Mouse (Mus musculus) thymus, adult 2 months (tissue): Measurements from ENCODE around the gene Msi2. TPM values are rescaled to one million over a fixed set of nuclear protein-coding genes. Genes with fewer than 3 reads are reported as not detected.
A peak's percentile ranks its signal among the peaks of the same experiment; 100 is the strongest.

Experiments used
- DNase-seq: peaks from one replicate; pipeline ENCODE4 v3.0.0; 2021
- H3K27ac ChIP-seq: fragments of 200-500 bp; 2 replicates; pipeline ENCODE4 v1.5.1; 2012; ENCODE audit warnings: low read length, control low read depth; ENCODE audit not compliant: control insufficient read depth, insufficient read depth
- H3K27me3 ChIP-seq: fragments of 200-500 bp; 2 replicates; pipeline ENCODE4 v1.6.1; 2012; ENCODE audit warnings: mild to moderate bottlenecking, low read length, moderate library complexity, mixed read lengths; ENCODE audit not compliant: control insufficient read depth, insufficient read depth
- H3K36me3 ChIP-seq: fragments of 200-500 bp; 2 replicates; pipeline ENCODE4 v1.6.1; 2012; ENCODE audit warnings: mild to moderate bottlenecking, low read length, moderate library complexity; ENCODE audit not compliant: control insufficient read depth, insufficient read depth
- H3K4me1 ChIP-seq: fragments of 200-500 bp; replicated peaks from 2 replicates; pipeline ENCODE4 v1.6.1; 2012; ENCODE audit warnings: low read length; ENCODE audit not compliant: control insufficient read depth, insufficient read depth
- H3K4me3 ChIP-seq: fragments of 200-500 bp; 2 replicates; pipeline ENCODE4 v1.5.1; 2012; ENCODE audit warnings: mild to moderate bottlenecking, low read length, control low read depth, moderate library complexity; ENCODE audit not compliant: control insufficient read depth, insufficient read depth
- CTCF ChIP-seq: fragments of 200-500 bp; IDR thresholded peaks from 2 replicates; pipeline ENCODE4 v1.5.1; 2012; ENCODE audit warnings: mild to moderate bottlenecking, control low read depth, low read length, moderate library complexity, borderline replicate concordance; ENCODE audit not compliant: control insufficient read depth, poor library complexity, insufficient read depth; ENCODE audit errors: extremely low read depth
- POLR2A ChIP-seq: fragments of 200-500 bp; IDR thresholded peaks from 2 replicates; pipeline ENCODE4 v1.6.1; 2012; ENCODE audit warnings: mild to moderate bottlenecking, low read length, control low read depth, moderate library complexity; ENCODE audit not compliant: control insufficient read depth, poor library complexity, insufficient read depth; ENCODE audit errors: extremely low read depth
- whole genome bisulfite sequencing: fragments of 180-500 bp; shearing (Covaris S2); methylation state at CpG from one replicate; pipeline ENCODE4 v1.1.7; 2018; 5-methylcytosine and 5-hydroxymethylcytosine counted together
- polyA plus RNA-seq: library from polyadenylated mRNA; depleted of rRNA; stranded (reverse); fragments of >200 nt; gene quantifications from 2 replicates; pipeline ENCODE4 v1.2.3, GENCODE M21; 2012

The Msi2 gene
- polyA plus RNA-seq, 1 experiment, result 51.3 TPM

- no peak overlapping the region for H3K27ac ChIP-seq
- H3K36me3 ChIP-seq, result no peaks in the 10 kb centered on the region
- DNase-seq, result no peak
- no peak overlapping the region for H3K4me3 ChIP-seq
- no peak for TF ChIP-seq POLR2A
- no peak for TF ChIP-seq CTCF
- H3K27me3 ChIP-seq, result no peaks in the 10 kb centered on the region
- WGBS, result 97% methylated on average over 17 of the region's 17 CpGs
- peaks cover 3% of the 10 kb centered on the region; the same call in 1 of the 2 replicates for H3K4me1 ChIP-seq
These were observed 229.2 kb downstream of the Msi2 start for GRCm38 (mm10) chr11:88488941-88489724.

DNA sequence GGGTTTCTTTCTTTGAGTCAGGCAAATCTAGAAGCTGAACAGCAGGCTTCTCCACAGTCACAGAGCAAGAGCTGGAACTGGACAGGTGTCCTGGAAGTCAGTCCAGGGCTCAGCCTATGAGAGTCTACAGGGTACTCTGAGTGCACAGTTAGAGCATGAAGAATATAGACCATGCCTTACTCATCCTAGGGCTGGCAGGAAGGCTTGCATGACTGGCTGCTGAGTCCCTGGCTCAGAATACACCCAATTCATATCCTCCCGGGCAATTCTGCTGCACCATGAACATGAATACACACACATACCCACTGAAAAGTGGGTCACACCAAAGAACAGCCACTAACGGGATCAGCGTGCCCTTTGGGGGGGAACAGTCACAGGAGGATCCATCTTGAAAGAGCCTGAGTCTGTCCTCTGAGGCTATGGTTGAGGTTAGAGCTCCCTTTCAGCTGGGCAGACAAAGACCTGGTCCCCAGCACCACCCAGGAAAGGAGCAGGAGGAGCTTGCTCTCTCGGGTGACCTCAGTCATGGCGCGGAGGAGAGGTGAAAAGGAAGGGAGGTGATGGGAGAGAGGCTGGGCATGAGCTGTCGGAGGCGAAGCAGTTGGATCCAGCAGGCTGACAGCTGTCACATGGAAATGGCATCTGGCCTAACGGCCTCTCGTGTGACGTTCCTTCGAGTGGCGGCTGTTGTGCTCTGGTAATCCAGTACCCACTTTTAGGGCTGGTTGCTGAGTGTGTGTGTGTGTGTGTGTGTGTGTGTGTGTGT is 230.0 kb downstream of the Msi2 start:
- H3K36me3 ChIP-seq, result no peaks in the 10 kb centered on the region
- DNase-seq, result no peak
- no peak overlapping the region for H3K27ac ChIP-seq
- peaks cover 2% of the 10 kb centered on the region; the same call in 1 of the 2 replicates for H3K4me1 ChIP-seq
- no peak for TF ChIP-seq CTCF
- TF ChIP-seq POLR2A, result no peak
- no peak overlapping the region for H3K4me3 ChIP-seq
- 96% methylated on average over 13 of the region's 13 CpGs for WGBS
- H3K27me3 ChIP-seq, result no peaks in the 10 kb centered on the region

GRCm38 (mm10) chr11:88485987-88486386 is 232.3 kb downstream of the Msi2 start:
- Histone ChIP-seq H3K4me1 (peaks cover 10% of the 10 kb centered on the region), H3K27ac (no peak overlapping the region), H3K4me3 (no peak overlapping the region), H3K27me3 (no peaks in the 10 kb centered on the region), H3K36me3 (no peaks in the 10 kb centered on the region)
- TF ChIP-seq POLR2A, result no peak
- TF ChIP-seq CTCF, result no peak
- WGBS, result 98% methylated on average over 1 of the region's 1 CpGs
- peak; percentile 12 for DNase-seq

DNA sequence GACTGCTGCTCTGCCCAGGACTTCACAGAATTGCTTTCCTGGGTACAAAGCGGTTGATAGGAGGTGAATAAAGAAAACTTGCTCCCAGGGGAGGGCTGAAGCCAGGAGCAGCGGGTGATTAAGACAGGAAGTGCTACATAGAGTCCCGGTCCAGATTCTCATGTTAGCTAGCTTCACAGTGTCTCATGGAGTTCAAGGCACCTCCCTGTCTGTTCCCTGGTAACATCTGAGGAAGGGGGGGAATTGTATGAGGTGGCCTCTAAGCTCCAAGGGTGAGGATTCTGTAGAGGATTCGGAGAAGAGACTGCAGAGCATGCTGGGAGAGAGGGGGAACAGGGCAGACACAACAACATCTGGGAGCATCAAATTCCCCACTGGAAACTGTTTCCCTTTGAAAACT is 233.2 kb downstream of the Msi2 start:
- no peaks in the 10 kb centered on the region for H3K36me3 ChIP-seq
- TF ChIP-seq CTCF, result no peak
- no peak for TF ChIP-seq POLR2A
- no peak overlapping the region for H3K4me3 ChIP-seq
- no peak overlapping the region for H3K27ac ChIP-seq
- DNase-seq, result no peak
- WGBS, result 88% methylated on average over 4 of the region's 4 CpGs
- no peaks in the 10 kb centered on the region for H3K27me3 ChIP-seq
- peaks cover 10% of the 10 kb centered on the region for H3K4me1 ChIP-seq

- no peaks in the 10 kb centered on the region for H3K27me3 ChIP-seq
- TF ChIP-seq CTCF (no peak), POLR2A (no peak)
These were observed 234.3 kb downstream of the Msi2 start for GRCm38 (mm10) chr11:88484047-88484446.

DNA sequence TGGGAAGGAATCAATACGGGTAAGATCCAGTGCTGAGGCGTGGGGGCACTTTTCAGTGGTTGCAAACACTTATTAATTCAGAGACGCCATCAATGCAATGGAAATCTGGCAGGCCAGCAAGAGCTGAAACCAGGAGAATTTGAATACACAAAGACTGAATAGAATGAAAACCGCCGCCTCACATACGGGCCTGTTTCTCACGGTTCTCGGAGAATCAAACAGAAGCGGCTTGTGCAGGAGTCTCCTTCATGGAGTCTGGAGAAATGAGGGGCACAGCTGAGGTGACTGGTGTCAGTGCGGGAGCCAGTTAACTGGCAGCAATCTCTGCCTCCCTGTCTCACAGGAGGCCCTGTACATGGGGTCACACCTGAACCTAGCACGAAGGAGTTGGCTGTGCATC is 235.7 kb downstream of the Msi2 start:
- peaks cover 10% of the 10 kb centered on the region for H3K4me1 ChIP-seq
- TF ChIP-seq POLR2A, result no peak
- TF ChIP-seq CTCF, result no peak
- H3K27me3 ChIP-seq, result no peaks in the 10 kb centered on the region
- no peaks in the 10 kb centered on the region for H3K36me3 ChIP-seq
- 97% methylated on average over 11 of the region's 11 CpGs for WGBS
- no peak overlapping the region for H3K4me3 ChIP-seq
- no peak for DNase-seq
- no peak overlapping the region for H3K27ac ChIP-seq

More at GRCm38 (mm10) chr11:88484047-88484446, 234.3 kb downstream of the Msi2 start:
- no peak for DNase-seq
- Histone ChIP-seq H3K4me3 (no peak overlapping the region), H3K27ac (no peak overlapping the region), H3K4me1 (peaks cover 10% of the 10 kb centered on the region), H3K36me3 (no peaks in the 10 kb centered on the region)
- WGBS, result 99% methylated on average over 3 of the region's 3 CpGs
